Mouse (Mus musculus): ENCODE results near the gene Cog5. TPM values are rescaled to one million over a fixed set of nuclear protein-coding genes. Genes with fewer than 3 reads are reported as not detected.

Cog5 gene
- total RNA-seq, 2 experiments from 2014 or later: 22.7 to 25.1 TPM

GRCm38 (mm10) chr12:31788530-31788929, 133.9 kb downstream of the Cog5 start:
- intact Hi-C loops (cut with DNase I): no loop called here
- no peak for DNase-seq

DNA sequence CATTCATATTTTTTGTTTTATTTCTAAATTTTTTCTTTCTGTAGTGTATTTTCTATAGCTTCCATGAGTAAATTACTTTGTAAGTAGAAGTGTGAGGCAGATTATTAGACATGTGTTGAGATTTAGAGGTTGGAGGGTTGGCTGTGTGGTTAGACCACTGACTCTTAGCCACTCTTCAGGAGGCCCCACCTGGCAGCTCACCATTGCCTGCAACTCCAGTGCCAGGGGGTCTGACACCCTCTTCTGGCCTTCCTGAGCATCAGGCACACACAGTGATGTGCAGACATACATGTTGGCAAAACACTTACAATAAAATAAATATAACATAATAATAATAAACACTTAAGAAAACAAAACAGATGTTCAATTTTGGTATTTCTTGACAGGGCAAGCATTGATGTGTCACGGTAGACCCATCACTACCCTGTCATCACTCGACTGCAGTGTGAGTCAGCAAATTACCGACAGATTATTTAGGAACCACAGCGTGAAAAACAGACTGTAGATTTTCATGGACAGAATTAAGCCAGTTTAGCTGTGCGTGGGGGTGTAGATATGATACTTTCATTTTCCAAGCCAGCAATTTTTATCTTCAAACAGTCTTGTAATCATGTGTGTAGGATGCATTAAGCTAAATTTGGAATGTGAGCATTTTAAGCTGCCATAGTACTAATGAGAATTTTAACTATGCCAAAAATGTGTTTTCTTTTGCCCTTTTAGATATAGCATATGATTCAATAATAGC, 151.9 kb downstream of the Cog5 start:
- intact Hi-C loops (cut with DNase I): no loop called here
- DNase-seq: no peak

- intact Hi-C loops (cut with DNase I): no loop called here
- DNase-seq: no peak
Observed at GRCm38 (mm10) chr12:31818051-31818461, 163.4 kb downstream of the Cog5 start.

- no peak for DNase-seq
- intact Hi-C loops (cut with DNase I): no loop called here
Observed at GRCm38 (mm10) chr12:31819096-31819495, 164.4 kb downstream of the Cog5 start.

- DNase-seq: no peak
- intact Hi-C loops (cut with DNase I): no loop called here
Observed at GRCm38 (mm10) chr12:31819520-31819919, 164.9 kb downstream of the Cog5 start.

GRCm38 (mm10) chr12:31823671-31824070, 169.0 kb downstream of the Cog5 start:
- no peak for DNase-seq
- intact Hi-C loops (cut with DNase I): no loop called here

DNA sequence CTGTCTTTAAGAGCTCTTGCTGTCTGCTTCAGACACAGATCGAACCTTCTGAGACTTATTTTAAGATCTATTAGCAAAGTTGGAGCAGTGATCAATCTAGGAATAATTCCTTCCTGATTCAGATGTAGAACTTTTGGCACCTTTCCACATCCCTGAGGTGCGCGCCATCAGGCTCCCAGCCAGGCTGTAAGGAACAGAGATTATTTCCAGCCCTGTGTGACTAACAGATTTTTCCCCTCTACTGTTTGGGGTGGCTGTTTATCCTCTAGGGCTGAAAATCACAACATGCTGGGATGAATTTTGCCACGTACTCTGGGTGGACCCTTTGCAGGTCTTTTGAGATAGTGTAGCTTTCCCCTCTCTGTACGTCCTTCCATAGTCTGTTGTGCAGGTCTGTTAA, 170.2 kb downstream of the Cog5 start:
- intact Hi-C loops (cut with DNase I): no loop called here

DNA sequence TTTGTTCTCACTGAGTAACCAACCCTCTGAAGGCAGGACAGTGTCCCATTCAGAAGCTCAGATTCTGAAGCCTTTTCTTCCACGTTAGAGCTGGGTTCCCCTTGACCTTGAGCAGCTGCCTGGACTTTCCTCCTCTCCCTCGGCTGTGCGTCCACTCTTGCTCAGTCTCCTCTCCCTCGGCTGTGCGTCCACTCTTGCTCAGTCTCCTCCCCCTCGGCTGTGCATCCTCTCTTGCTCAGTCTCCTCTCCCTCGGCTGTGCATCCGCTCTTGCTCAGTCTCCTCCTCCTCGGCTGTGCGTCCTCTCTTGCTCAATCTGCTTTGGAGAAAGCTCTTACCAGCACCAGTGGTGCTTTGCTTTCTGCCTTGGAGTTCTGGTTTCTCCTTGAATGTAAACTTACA, 171.2 kb downstream of the Cog5 start:
- intact Hi-C loops (cut with DNase I): no loop called here
- no peak for DNase-seq

More for the DNA sequence above, 170.2 kb downstream of the Cog5 start:
- no peak for DNase-seq

DNA sequence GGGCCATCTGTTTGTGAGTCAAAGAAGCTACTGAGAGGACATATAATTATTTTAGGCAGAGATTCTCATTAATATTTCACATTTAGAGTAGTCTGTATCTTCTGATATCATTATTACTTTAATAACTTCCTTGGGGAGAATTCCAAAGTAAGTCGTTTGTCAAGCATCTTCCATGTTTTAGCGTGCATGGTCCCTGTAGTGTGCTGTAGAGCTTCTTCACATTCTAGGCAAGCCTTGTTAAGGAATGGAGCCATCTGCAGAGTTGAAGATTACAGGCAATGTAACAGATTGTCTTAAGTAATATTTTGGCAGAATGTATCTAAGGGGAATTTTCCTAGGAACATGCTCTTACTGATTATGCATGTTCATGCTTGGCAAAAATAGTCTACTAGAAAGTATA, 171.8 kb downstream of the Cog5 start:
- DNase-seq: no peak
- intact Hi-C loops (cut with DNase I): no loop called here

DNA sequence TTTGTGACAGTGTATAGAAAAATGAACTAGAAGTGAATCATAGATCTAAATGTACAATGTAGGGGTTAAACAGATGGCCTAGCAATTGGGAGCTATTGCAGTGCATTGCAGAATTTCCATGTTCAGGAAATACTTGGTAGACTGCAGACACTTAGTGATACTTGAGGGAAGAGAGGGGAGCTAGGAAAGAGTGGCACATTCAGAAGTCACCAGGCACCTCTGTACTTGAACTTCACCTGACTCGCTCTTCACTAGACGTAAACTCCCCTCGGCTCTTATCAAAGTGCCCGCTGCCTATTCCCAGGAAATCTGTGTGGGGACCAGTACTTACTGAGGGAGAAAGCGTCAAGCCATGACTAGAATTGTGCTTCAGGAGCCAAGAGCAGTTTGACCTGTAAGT, 180.8 kb downstream of the Cog5 start:
- intact Hi-C loops (cut with DNase I): no loop called here
- DNase-seq: no peak

DNA sequence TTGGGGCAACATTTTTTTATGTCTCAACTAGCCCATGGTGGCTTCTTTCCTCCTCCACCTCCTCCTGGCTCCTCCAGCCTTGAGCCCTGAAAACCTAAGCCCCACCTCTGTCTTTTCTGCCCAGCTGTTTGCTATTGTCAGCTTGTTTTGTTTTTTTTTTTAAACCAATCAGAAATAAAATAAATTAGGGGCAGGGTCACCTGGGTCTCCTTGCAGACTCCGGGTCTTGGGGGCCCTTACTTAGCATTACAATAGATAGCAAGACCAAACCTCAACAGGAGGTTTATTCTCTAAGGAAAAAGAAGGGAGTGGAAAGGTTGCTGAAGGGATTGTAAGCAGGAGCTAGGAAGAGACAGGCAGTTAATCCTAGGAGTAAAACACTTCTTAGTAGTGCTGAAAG, 181.5 kb downstream of the Cog5 start:
- DNase-seq: no peak
- intact Hi-C loops (cut with DNase I): no loop called here

DNA sequence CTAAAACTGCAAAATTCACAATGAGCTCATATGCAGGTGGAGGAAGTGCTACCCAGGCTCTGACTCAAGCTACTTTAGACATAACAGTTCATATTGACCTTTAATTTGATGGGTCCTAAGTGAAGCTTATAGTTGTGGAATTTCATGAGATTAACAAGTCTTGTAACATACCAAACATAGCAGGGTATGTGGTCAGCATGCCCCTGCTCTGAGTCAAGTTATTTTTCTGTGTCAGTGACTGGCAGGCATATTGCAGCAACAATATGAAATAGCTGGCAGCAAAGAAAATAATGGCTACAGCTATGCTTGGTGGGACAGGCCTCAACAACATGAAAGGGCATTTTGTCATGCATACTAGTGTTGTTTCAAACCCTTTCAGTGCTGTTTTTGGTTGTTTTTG, 183.9 kb downstream of the Cog5 start:
- DNase-seq: no peak
- intact Hi-C loops (cut with DNase I): no loop called here

DNA sequence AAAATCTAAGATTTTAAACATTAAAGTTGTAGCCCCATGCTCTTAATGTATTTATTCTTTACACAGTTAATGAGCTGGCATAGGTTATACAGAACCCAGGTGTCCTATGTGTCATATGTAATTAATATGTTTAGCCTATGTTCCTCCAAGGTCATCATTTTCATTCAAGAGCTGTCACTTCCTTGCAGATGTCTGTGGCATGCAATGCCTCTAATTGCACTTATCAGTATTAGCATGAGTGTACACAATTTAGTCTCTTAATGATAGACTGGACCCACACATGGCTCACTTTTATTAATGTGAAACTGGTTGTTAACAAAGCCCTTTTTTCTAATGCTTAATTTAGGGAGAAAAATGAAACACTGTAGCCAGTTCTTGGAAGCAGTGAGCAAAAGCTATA, 184.6 kb downstream of the Cog5 start:
- intact Hi-C loops (cut with DNase I): no loop called here
- DNase-seq: no peak

DNA sequence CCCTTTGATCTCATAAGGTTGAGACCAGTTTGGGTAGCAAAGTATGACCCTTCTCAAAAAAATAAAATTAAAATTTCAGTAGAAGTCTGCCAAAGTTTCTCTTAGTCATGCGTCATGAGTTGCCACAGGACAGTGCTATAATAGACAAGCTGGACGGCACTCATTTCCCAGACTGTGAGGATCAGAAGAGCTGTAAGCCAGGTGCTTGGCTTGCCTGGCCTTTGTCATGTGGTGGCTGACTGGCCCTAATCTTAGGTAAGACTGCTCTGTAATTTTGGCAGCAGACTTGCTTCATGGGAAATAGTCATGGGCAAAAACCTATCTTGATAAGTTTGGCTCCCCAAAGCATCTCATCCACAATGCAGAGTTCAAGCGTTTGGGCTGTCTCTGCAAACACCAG, 191.4 kb downstream of the Cog5 start:
- DNase-seq: no peak
- intact Hi-C loops (cut with DNase I): no loop called here

- intact Hi-C loops (cut with DNase I): no loop called here
- DNase-seq: peak; percentile 25 to 33
Observed at GRCm38 (mm10) chr12:31848630-31849415, 194.2 kb downstream of the Cog5 start.

- intact Hi-C loops (cut with DNase I): no loop called here
- DNase-seq: no peak
Observed at GRCm38 (mm10) chr12:31849601-31850000, 194.9 kb downstream of the Cog5 start.

DNA sequence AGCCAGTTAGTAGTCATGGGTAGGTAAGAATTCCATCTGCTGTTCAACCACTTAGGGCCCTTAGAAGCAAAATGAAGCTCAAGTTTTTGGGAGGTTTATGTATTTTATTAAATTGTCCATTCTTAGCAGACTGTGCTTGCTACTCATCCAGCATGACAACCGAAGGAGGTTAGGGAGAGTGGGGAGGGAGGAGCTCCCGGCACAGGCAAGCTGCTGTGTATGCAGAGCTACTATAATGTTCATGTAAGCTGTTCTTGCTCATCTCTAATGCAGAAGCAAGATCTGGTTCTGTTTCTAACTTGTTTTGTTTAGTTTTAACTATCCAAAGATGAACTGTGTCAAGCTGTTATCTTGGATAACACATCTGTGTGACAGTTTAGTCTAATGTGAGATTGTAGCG, 199.4 kb downstream of the Cog5 start:
- intact Hi-C loops (cut with DNase I): no loop called here
- DNase-seq: no peak

DNA sequence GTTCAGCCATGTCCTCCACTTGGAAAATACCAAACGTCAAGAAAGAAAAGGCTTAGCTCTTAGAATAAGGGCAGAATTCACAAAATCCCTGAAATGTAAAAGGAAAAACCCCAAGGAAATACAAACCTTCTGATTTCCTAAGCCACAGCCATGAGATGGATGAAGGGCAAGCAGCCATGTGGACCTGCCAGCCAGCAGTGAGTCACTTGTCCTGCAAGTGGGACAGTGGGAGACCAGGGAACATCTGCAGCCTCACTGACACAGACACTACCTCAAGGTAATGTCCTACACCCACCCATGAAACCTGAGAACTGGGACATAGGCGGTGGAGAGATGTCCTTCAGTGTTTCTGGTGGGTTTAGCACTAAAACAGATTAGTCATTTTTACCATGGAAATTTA, 200.1 kb downstream of the Cog5 start:
- intact Hi-C loops (cut with DNase I): no loop called here
- peak in 1 of 2 experiments; percentile 19 for DNase-seq

DNA sequence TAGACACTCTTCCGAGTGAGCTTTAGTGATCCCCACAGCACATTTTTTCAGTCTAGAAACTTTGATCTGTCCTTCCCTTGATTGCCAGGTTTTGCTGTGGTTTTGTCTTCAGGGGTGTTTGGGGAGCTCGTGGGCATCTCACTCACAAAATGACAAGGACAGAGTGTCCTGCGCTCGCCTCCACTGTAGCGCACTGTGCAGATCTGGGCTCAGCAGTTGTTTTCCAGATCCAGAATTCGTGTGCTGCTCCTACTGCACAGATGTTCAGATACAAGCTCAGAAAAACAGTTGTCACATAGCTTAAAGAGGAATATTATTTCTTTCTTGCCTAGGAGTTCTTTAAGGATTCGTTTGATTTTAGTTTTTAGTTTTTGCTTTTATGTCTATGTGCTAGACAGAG, 203.1 kb downstream of the Cog5 start:
- intact Hi-C loops (cut with DNase I): no loop called here
- no peak for DNase-seq

- DNase-seq: no peak
- intact Hi-C loops (cut with DNase I): no loop called here
Observed at GRCm38 (mm10) chr12:31862668-31863538, 208.2 kb downstream of the Cog5 start.

GRCm38 (mm10) chr12:31876775-31877174, 222.1 kb downstream of the Cog5 start:
- DNase-seq: no peak
- intact Hi-C loops (cut with DNase I): no loop called here
